Mouse (Mus musculus) left cerebral cortex, adult 18-20 months (tissue): ENCODE data around the gene Rftn1. TPM values are rescaled to one million over a fixed set of nuclear protein-coding genes. Genes with fewer than 3 reads are reported as not detected.
"Not testable (repeated sequence)": the region's sequence is repeated elsewhere in the genome, so short reads cannot be mapped to it uniquely, and the experiment has no call there.

Experiments
- DNase-seq, 2 experiments: peaks; one replicate each; pipeline ENCODE4 v3.0.0; 2021 to 2022; ENCODE audit warnings: low spot score in 2 of 2, mixed read lengths in 1 of 2
- total RNA-seq, 2 experiments: library from RNA; stranded (reverse); gene quantifications; 2 replicates each; pipeline ENCODE4 v1.2.3; 2021

Gene Rftn1
- total RNA-seq, 2 experiments from 2014 or later: 9.8 to 10.0 TPM

- no peak for DNase-seq
Measured at GRCm38 (mm10) chr17:50130421-50130820, 60.1 kb downstream of the Rftn1 start.

GRCm38 (mm10) chr17:50128392-50128791 is 62.1 kb downstream of the Rftn1 start:
- no peak for DNase-seq

GRCm38 (mm10) chr17:50127045-50127813 is 63.2 kb downstream of the Rftn1 start:
- DNase-seq: no peak

- no peak for DNase-seq
Measured at GRCm38 (mm10) chr17:50126545-50126944, 63.9 kb downstream of the Rftn1 start.

GRCm38 (mm10) chr17:50125900-50126299 is 64.6 kb downstream of the Rftn1 start:
- DNase-seq: no peak

- no peak for DNase-seq
Measured at GRCm38 (mm10) chr17:50125245-50125798, 65.2 kb downstream of the Rftn1 start.

GRCm38 (mm10) chr17:50124708-50125107 is 65.8 kb downstream of the Rftn1 start:
- DNase-seq: no peak

- DNase-seq: no peak
Measured at GRCm38 (mm10) chr17:50122555-50122954, 67.9 kb downstream of the Rftn1 start.

- DNase-seq: no peak
Measured at GRCm38 (mm10) chr17:50120098-50120497, 70.4 kb downstream of the Rftn1 start.

GRCm38 (mm10) chr17:50117461-50117860 is 73.0 kb downstream of the Rftn1 start:
- DNase-seq: no peak

- no peak for DNase-seq
Measured at GRCm38 (mm10) chr17:50116980-50117379, 73.5 kb downstream of the Rftn1 start.

- DNase-seq: not testable (repeated sequence)
Measured at GRCm38 (mm10) chr17:50116401-50116800, 74.1 kb downstream of the Rftn1 start.

- not testable (repeated sequence) for DNase-seq
Measured at GRCm38 (mm10) chr17:50115716-50116115, 74.8 kb downstream of the Rftn1 start.

GRCm38 (mm10) chr17:50114659-50115058 is 75.8 kb downstream of the Rftn1 start:
- no peak for DNase-seq

GRCm38 (mm10) chr17:50110650-50111415 is 79.6 kb downstream of the Rftn1 start:
- DNase-seq: no peak

GRCm38 (mm10) chr17:50106811-50107210 is 83.7 kb downstream of the Rftn1 start:
- no peak for DNase-seq

GRCm38 (mm10) chr17:50104131-50104530 is 86.3 kb downstream of the Rftn1 start:
- DNase-seq: no peak

- no peak for DNase-seq
Measured at GRCm38 (mm10) chr17:50101416-50101815, 89.1 kb downstream of the Rftn1 start.

GRCm38 (mm10) chr17:50100070-50100469 is 90.4 kb downstream of the Rftn1 start:
- no peak for DNase-seq

GRCm38 (mm10) chr17:50099378-50099777 is 91.1 kb downstream of the Rftn1 start:
- DNase-seq: no peak

GRCm38 (mm10) chr17:50098297-50098696 is 92.2 kb downstream of the Rftn1 start:
- no peak for DNase-seq

- DNase-seq: no peak
Measured at GRCm38 (mm10) chr17:50097831-50098230, 92.6 kb downstream of the Rftn1 start.
